Mouse (Mus musculus): ENCODE data around the gene Utp6.
A peak's percentile ranks its signal among the peaks of the same experiment; 100 is the strongest.

The Utp6 gene

DNA sequence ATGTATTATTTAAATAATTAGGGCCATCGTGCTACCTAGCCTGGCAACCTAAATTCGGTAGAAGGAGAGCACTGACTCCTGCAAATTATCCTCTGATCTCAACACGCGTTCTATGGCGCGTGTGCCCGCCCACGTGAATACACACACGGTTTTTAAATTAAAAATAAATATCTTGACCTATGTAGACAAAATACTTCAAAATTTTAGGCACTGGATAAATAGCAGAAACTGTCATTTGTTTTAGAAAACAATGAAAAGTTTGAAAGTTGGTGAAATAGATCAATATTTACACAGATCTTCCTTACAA is 640 bp upstream of the Utp6 start:
- no peak for DNase-seq (ENCODE audit: low read depth in 1 of 2, low spot score in 2 of 2)

GRCm38 (mm10) chr11:79961346-79962124 is 655 bp downstream of the Utp6 start:
- DNase-seq (ENCODE audit: low read depth in 1 of 2, low spot score in 2 of 2): no peak

GRCm38 (mm10) chr11:79947265-79947664 is 14.9 kb downstream of the Utp6 start:
- DNase-seq (ENCODE audit: low read depth in 1 of 2, low spot score in 2 of 2): no peak

DNA sequence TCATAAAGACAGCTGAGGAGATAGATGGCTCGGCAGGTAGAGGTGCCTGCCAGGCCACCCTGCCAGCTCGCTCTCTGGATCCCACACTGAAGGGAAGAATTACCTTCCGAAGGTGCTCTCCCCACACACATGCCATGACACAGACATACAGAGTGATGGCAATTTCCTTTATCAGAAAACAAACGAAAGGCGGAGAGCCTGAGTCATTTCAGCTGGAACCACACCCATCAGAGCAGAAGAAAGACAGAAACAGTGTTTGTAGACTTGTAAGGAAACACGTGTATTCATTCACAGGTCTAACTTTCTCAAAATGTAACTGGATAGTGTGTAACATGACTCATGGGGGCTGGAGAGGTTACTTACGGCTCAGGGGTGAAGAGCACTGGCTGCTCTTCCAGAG is 18.6 kb downstream of the Utp6 start:
- no peak for DNase-seq (ENCODE audit: low read depth in 1 of 2, low spot score in 2 of 2)

DNA sequence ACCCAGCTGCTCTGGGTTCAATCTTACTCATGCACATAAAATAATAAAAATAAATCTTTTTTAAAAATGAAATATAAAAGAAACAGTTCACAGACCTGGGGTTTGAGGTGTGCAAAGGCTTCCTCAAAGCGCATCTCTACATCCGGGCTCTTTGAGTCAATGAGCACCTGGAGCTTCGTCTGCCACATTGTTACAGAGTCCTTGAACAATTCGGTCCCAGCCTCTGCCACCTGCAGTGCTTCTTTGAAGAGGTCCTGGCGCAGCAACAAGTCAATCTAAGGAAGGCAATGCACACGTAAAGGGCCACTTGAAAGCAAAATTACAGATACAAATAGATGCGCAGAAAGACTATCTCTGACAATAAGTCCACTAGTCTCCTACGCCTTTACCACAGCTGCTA is 19.1 kb downstream of the Utp6 start:
- DNase-seq (ENCODE audit: low read depth in 1 of 2, low spot score in 2 of 2): no peak

- no peak for DNase-seq (ENCODE audit: low read depth in 1 of 2, low spot score in 2 of 2)
These were observed 26.4 kb downstream of the Utp6 start for GRCm38 (mm10) chr11:79935766-79936165.

- DNase-seq (ENCODE audit: low read depth in 1 of 2, low spot score in 2 of 2): no peak
These were observed 39.4 kb downstream of the Utp6 start for GRCm38 (mm10) chr11:79922766-79923165.

DNA sequence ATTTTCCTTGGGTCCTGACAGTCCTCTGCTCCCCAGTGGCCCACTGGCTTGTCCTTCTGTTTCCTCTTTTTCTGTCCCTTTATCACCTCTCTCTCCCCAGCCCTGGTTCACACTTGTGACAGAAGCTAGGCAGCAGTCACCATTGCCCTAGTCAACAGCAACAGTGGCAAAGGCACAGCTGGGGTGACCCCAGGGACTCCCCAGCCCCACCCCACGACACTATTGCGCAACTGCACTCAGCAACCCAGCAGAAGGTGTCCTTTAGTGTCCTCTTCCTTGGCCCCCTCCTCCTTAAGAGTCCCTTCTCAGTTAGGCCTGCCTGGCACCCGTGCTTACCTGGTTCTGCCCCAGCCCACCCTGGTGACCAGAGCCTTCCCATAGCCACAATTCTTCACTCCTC is 40.0 kb downstream of the Utp6 start:
- no peak for DNase-seq (ENCODE audit: low read depth in 1 of 2, low spot score in 2 of 2)

DNA sequence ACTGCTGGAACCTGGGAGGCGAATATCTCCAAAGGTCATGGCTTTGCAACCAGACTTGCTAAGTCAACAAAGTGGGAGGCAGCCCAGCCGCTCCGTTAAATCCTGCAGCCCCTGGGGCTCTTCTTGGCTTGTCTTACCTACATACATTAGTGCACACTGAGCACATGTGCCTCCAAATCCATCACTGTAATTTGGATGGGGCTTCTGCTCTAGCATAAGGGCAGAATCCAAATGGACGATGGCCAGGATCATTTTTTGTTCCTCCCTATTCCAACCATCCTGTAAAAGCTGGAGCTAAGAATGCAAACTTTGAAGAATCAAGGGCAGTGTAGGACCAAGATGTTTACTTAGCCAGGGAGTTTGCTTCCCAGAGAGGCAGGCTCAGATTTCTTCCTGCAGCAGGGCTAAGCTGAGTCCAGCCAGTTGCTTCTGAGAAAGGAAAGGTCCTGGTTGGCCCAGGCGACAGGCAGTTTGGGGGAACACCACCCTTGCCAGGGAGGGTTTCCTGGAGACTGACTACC is 41.6 kb downstream of the Utp6 start:
- DNase-seq (ENCODE audit: low read depth in 1 of 2, low spot score in 2 of 2): no peak

- peak; percentile 24 to 42 for DNase-seq (ENCODE audit: low read depth in 1 of 2, low spot score in 2 of 2)
These were observed 42.3 kb downstream of the Utp6 start for GRCm38 (mm10) chr11:79919685-79920504.

GRCm38 (mm10) chr11:79915696-79916349 is 46.4 kb downstream of the Utp6 start:
- DNase-seq (ENCODE audit: low read depth in 1 of 2, low spot score in 2 of 2): no peak

GRCm38 (mm10) chr11:79908600-79909483 is 53.3 kb downstream of the Utp6 start:
- no peak for DNase-seq (ENCODE audit: low read depth in 1 of 2, low spot score in 2 of 2)

DNA sequence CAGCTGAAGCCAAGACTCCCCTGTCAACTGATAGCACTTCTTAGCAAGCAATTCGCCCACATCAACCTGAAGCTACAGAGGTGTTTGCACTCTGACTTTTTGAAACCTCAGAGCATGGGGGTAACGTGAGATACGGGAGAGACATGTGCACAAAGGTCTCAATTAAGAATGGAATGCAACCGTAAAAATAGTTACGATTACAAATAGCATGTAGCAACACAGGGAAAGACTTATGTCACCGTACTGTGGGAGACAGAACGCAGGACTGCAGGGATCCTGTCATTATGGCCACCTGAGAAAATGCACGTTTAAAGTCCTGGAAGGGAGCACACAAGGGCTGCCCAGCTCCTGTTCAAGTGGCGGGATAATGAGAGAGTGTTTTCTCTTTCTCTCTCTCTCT is 55.3 kb downstream of the Utp6 start:
- no peak for DNase-seq (ENCODE audit: low read depth in 1 of 2, low spot score in 2 of 2)

DNA sequence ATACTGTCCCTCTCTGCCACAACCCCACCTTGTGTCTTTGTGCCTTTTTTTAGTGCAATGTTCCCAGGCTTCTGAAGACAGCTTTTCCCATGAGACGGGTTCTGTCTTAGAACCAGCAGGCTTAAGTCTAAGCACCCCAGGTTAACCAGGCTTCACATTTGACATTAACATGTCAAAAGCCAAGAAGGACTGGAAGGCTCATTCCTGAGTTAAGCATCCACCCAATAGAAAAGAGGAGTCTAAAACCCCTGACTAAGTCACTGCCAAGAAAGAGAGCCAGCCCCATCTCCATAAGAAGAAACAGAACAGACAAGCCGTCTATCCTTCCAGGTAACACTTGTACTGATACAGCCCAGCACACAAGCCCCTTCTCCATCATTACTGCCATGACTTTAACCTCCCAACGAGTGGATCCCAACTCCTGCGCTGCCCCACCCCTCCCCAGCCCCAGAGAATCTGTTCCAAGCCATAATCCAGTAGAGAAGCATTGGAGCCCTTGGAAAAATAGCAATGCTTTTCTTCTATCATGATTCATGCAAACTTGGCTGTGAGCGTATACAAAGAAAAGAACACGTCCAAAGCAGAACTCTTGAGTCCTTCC is 59.2 kb downstream of the Utp6 start:
- DNase-seq (ENCODE audit: low read depth in 1 of 2, low spot score in 2 of 2): no peak

GRCm38 (mm10) chr11:79901146-79901545 is 61.0 kb downstream of the Utp6 start:
- no peak for DNase-seq (ENCODE audit: low read depth in 1 of 2, low spot score in 2 of 2)

GRCm38 (mm10) chr11:79892259-79892658 is 69.9 kb downstream of the Utp6 start:
- DNase-seq (ENCODE audit: low read depth in 1 of 2, low spot score in 2 of 2): no peak

DNA sequence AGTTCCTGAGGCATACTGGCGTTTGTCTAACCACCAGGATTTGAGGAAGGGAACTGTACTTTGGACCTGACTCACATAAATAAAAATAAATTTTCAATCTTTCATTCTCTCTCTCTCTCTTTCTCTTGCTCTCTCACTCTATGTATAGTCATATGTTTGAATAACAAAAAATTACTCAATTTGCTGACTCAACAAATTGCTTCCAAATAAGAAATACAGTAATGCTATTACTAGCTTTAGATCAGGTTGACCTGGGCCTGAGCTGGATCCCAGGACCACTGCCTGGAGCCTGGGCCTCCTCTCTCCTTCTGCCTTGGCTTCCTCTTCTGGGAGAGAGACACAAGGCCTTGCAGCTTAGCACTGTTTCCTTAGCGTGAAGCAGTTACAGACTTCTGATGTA is 71.4 kb downstream of the Utp6 start:
- DNase-seq (ENCODE audit: low read depth in 1 of 2, low spot score in 2 of 2): no peak

DNA sequence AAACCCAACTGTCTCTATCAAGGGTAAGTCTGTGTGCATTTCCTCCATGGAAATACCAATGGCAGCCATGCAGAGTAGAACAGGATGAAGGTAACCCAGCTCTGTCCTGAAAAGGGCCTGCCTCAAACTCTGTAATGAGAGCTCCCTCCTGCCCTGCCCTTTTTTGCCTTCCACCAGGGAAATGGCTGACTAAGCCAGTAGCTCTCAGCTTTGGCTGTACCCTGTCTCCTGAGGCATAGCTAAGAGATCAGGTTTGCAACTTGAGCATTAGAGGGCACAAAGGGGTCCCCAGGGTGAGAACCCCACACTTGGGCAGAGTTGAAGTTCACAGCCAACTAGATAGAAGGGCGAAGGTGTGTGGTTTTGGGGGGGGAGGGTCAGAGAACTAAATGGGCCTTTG is 75.2 kb downstream of the Utp6 start:
- DNase-seq (ENCODE audit: low read depth in 1 of 2, low spot score in 2 of 2): no peak

GRCm38 (mm10) chr11:79886395-79886794 is 75.8 kb downstream of the Utp6 start:
- DNase-seq (ENCODE audit: low read depth in 1 of 2, low spot score in 2 of 2): no peak

DNA sequence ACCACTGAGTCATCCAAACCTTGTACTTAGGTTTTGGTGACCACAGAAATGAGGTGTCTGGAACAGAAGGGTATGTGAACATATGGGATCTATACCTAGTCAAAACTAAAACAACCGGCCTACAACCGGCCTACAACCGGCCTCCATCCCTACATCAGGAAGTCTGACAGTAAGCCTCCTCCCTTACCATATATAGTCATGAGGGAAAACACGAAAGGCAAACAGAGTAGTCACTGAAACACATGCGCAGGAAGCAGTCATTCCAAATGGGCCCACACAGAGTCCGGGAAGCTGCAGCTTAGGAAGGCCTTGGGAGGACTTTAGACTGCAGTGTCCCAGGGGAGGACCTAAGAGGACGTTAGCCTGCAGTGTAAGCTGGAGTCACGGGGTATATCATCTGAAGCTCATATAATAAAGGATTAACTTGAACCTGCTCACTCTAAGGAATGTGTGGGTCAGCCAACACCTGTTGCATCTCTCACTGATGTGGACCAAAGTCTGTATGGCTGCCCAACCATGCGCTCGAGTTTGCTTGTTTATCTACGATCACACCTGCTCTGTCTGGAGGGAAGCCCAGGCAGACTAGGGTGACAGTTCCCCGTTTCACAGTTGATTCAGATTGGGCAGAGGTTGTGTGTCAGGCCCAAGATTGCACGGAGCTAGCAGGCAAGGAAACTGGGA is 76.3 kb downstream of the Utp6 start:
- DNase-seq (ENCODE audit: low read depth in 1 of 2, low spot score in 2 of 2): no peak
